Mouse (Mus musculus) liver, embryonic 14.5 days (tissue): ENCODE data around the gene Usp50. TPM values are rescaled to one million over a fixed set of nuclear protein-coding genes. Genes with fewer than 3 reads are reported as not detected.

Source experiments
- ATAC-seq: fragments of 200-750 bp; cut with Nextera tagmentation; 2 replicates; pipeline ENCODE4 v1.8.0; 2017; ENCODE audit warnings: moderate number of reproducible peaks, mild to moderate bottlenecking, moderate library complexity; ENCODE audit not compliant: insufficient read depth
- DNase-seq, 3 experiments: peaks; one replicate each; pipeline ENCODE4 v3.0.0-alpha.2; 2012 to 2013; ENCODE audit warnings: low read depth in 3 of 3, low spot score in 3 of 3
- H3K27ac ChIP-seq: fragments of 300-500 bp; sonication (generic); 2 replicates; pipeline ENCODE4 v1.5.1; 2014; ENCODE audit warnings: moderate library complexity, mild to moderate bottlenecking, control low read depth, inconsistent platforms
- H3K27me3 ChIP-seq: fragments of 300-500 bp; sonication (generic); 2 replicates; pipeline ENCODE4 v1.6.1; 2014; ENCODE audit warnings: mild to moderate bottlenecking, low read length, moderate library complexity; ENCODE audit not compliant: control insufficient read depth, insufficient read depth
- H3K36me3 ChIP-seq: fragments of 300-500 bp; sonication (generic); replicated peaks from 2 replicates; pipeline ENCODE4 v1.6.1; 2014; ENCODE audit warnings: low read depth; ENCODE audit not compliant: control insufficient read depth, insufficient read depth
- H3K4me1 ChIP-seq, 2 experiments: fragments of 200-500 bp in 1 of 2; fragments of 300-500 bp in 1 of 2; sonication (generic) in 1 of 2; replicated peaks; 2 replicates each; pipeline ENCODE4 v1.6.1; 2012 to 2014; ENCODE audit warnings: antibody characterized with exemption in 1 of 2, inconsistent platforms in 1 of 2, low read length in 1 of 2; ENCODE audit not compliant: control insufficient read depth in 2 of 2, insufficient read depth in 2 of 2
- H3K4me2 ChIP-seq: fragments of 300-500 bp; sonication (generic); 2 replicates; pipeline ENCODE4 v1.6.1; 2014; ENCODE audit warnings: low read depth, mild to moderate bottlenecking, control low read depth, moderate library complexity
- H3K4me3 ChIP-seq, 2 experiments: fragments of 200-500 bp in 1 of 2; fragments of 300-500 bp in 1 of 2; sonication (generic) in 1 of 2; 2 replicates each; pipeline ENCODE4 v1.5.1; 2012 to 2014; ENCODE audit warnings: low read depth in 2 of 2, low read length in 2 of 2, mild to moderate bottlenecking in 2 of 2, control low read depth in 1 of 2, inconsistent platforms in 1 of 2, moderate library complexity in 1 of 2; ENCODE audit not compliant: insufficient read depth in 1 of 2
- H3K9ac ChIP-seq: fragments of 300-500 bp; sonication (generic); replicated peaks from 2 replicates; pipeline ENCODE4 v1.6.1; 2014; ENCODE audit warnings: mild to moderate bottlenecking, control low read depth, moderate library complexity
- H3K9me3 ChIP-seq: fragments of 300-500 bp; sonication (generic); 2 replicates; pipeline ENCODE4 v1.6.1; 2016; ENCODE audit warnings: low read length, mixed read lengths; ENCODE audit not compliant: control insufficient read depth
- CTCF ChIP-seq: IDR thresholded peaks from 2 replicates; pipeline ENCODE4 v1.5.1; 2016; ENCODE audit warnings: antibody characterized with exemption, low read depth, control low read depth
- EP300 ChIP-seq: IDR thresholded peaks from 2 replicates; pipeline ENCODE4 v1.6.1; 2016; ENCODE audit warnings: antibody characterized with exemption, low read depth
- WGBS: fragments of 180-500 bp; shearing (Covaris S2); extraction: QIAGEN DNeasy Blood & Tissue Kit; methylation state at CpG from one replicate; pipeline ENCODE4 v1.1.7; 2014; ENCODE audit not compliant: insufficient replicate concordance; 5-methylcytosine and 5-hydroxymethylcytosine counted together
- polyA plus RNA-seq, 2 experiments: library from polyadenylated mRNA; depleted of rRNA in 1 of 2; stranded (reverse) in 1 of 2; unstranded in 1 of 2; fragments of >200 nt; fragmentation: Nextera tagmentation in 1 of 2; extraction: Ambion mirVana in 1 of 2; gene quantifications; 2 replicates each; pipeline versions ENCODE4 v1.2.1 to v1.2.3; 2012 to 2014

Usp50 gene
- polyA plus RNA-seq, 2 experiments = 0.93 to 1.8 TPM

GRCm38 (mm10) chr2:126772217-126772616, 11.1 kb downstream of the Usp50 start:
- Histone ChIP-seq H3K27me3 (no peaks in the 10 kb centered on the region), H3K27ac (no peak overlapping the region), H3K4me3 (no peak overlapping the region), H3K4me1 (no peaks in the 10 kb centered on the region), H3K36me3 (no peaks in the 10 kb centered on the region), H3K9ac (no peak overlapping the region), H3K4me2 (no peak overlapping the region), H3K9me3 (no peaks in the 10 kb centered on the region)
- WGBS = 66% methylated on average over 5 of the region's 5 CpGs
- DNase-seq (no peak), ATAC-seq (no peak)
- TF ChIP-seq CTCF = no peak
- TF ChIP-seq EP300 = no peak

- H3K9me3 ChIP-seq = no peaks in the 10 kb centered on the region
- DNase-seq (no peak), ATAC-seq (no peak)
- no peak for TF ChIP-seq CTCF
- no peak for TF ChIP-seq EP300
- no peak overlapping the region for H3K27ac ChIP-seq
- H3K9ac ChIP-seq = no peak overlapping the region
- H3K4me2 ChIP-seq = no peak overlapping the region
- no peak overlapping the region for H3K4me3 ChIP-seq
- H3K4me1 ChIP-seq = no peaks in the 10 kb centered on the region
- WGBS = 46% methylated on average over 19 of the region's 19 CpGs
- H3K36me3 ChIP-seq = no peaks in the 10 kb centered on the region
- no peaks in the 10 kb centered on the region for H3K27me3 ChIP-seq
These were observed 13.7 kb downstream of the Usp50 start for GRCm38 (mm10) chr2:126769431-126770181.

- ATAC-seq (no peak), DNase-seq (no peak)
- Histone ChIP-seq H3K27ac (no peak overlapping the region), H3K9ac (no peak overlapping the region), H3K9me3 (no peaks in the 10 kb centered on the region), H3K27me3 (no peaks in the 10 kb centered on the region), H3K4me2 (no peak overlapping the region), H3K36me3 (no peaks in the 10 kb centered on the region), H3K4me1 (no peaks in the 10 kb centered on the region), H3K4me3 (no peak overlapping the region)
- TF ChIP-seq CTCF (peak; percentile 30; the same call in 1 of the 2 replicates), EP300 (no peak)
- 72% methylated on average over 4 of the region's 4 CpGs for WGBS
These were observed 15.1 kb downstream of the Usp50 start for GRCm38 (mm10) chr2:126768194-126768593.

- TF ChIP-seq EP300 (no peak), CTCF (peak; percentile 44)
- Histone ChIP-seq H3K27ac (no peak overlapping the region), H3K27me3 (no peaks in the 10 kb centered on the region), H3K4me3 (no peak overlapping the region), H3K9me3 (no peaks in the 10 kb centered on the region), H3K36me3 (no peaks in the 10 kb centered on the region; the same call in 1 of the 2 replicates), H3K4me2 (no peak overlapping the region), H3K9ac (no peak overlapping the region), H3K4me1 (no peaks in the 10 kb centered on the region)
- WGBS = 86% methylated on average over 3 of the region's 3 CpGs
- ATAC-seq (no peak), DNase-seq (no peak)
These were observed 15.7 kb downstream of the Usp50 start for GRCm38 (mm10) chr2:126767599-126767998.

GRCm38 (mm10) chr2:126765867-126766582, 17.2 kb downstream of the Usp50 start:
- ATAC-seq (no peak), DNase-seq (no peak)
- H3K4me2 ChIP-seq = no peak overlapping the region
- H3K4me1 ChIP-seq = no peaks in the 10 kb centered on the region
- H3K9ac ChIP-seq = no peak overlapping the region
- no peaks in the 10 kb centered on the region for H3K27me3 ChIP-seq
- no peak for TF ChIP-seq CTCF
- no peak for TF ChIP-seq EP300
- no peaks in the 10 kb centered on the region; the same call in none of the 2 replicates for H3K36me3 ChIP-seq
- 41% methylated on average over 11 of the region's 11 CpGs for WGBS
- no peak overlapping the region for H3K27ac ChIP-seq
- H3K9me3 ChIP-seq = no peaks in the 10 kb centered on the region
- H3K4me3 ChIP-seq = no peak overlapping the region
